Mouse (Mus musculus) cortical plate, adult 2 months (tissue): Measurements from ENCODE around the gene Nle1.
A peak's percentile ranks its signal among the peaks of the same experiment; 100 is the strongest.

Experiments
- CTCF ChIP-seq: fragments of 200-500 bp; IDR thresholded peaks from 2 replicates; pipeline ENCODE4 v1.5.1; 2011; ENCODE audit warnings: mild to moderate bottlenecking, control low read depth, low read length; ENCODE audit not compliant: insufficient read depth; ENCODE audit errors: extremely low read depth
- POLR2A ChIP-seq: fragments of 200-500 bp; IDR thresholded peaks from 2 replicates; pipeline ENCODE4 v1.6.1; 2011; ENCODE audit warnings: mild to moderate bottlenecking, low read length, control low read depth; ENCODE audit not compliant: insufficient read depth; ENCODE audit errors: extremely low read depth

DNA sequence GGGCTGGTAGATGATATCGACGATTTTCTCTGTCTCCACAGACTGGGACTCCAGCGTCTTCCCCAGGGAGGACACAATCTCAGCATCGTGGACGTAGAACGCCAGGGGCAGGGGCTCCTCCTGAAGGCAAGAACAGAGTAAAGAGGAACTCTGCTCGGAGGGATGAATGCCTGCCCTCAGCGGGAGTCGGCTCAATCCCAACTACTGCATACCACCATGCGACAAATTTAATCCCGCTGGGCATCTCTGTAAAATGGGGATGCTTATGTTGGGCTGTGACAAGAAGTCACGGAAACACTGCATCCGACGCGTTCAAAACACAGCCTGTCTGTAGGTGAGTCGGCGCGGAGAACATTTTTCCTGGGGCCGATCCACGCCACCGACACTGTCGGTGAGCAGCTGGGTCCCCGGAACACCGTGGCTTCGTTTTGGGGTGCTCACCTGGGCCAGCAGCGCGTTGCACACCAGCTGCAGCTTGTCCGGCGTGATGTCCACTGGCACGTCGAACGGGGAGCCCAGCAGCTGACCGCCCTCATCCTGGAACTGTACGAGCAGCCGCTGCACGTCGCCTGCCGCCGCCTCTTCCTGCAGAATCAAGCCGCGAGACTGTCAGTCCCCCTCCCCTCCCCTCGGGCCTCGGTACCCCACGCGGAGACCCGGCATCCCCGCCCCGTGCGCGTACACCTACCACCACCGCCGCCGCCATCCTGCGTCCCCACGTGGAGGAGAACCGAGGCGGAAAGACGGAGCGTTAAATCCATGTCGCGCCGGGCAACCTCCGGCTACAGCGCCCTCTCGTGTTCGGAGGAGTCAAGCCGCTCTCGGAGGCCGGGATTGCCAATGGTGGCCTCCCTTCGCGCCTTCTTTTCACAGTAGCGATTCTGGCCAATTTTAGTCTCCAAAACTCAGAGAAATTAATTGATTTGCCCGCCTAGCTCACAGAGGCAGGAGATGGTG is at the start of gene Nle1:
- 0 out of 2 replicates have a peak, but pooled peaks have one; percentile 48 for TF ChIP-seq POLR2A
- peak; percentile 76 for TF ChIP-seq CTCF
